Mouse (Mus musculus) limb, embryonic 10.5 days (tissue): ENCODE results near the gene Hist2h4. TPM values are rescaled to one million over a fixed set of nuclear protein-coding genes. Genes with fewer than 3 reads are reported as not detected.
"Not testable (repeated sequence)": the region's sequence is repeated elsewhere in the genome, so short reads cannot be mapped to it uniquely, and the experiment has no call there.

Experiments used
- DNase-seq: peaks from one replicate; pipeline ENCODE4 v3.0.0-alpha.2; 2017; ENCODE audit warnings: low spot score
- H3K27ac ChIP-seq: fragments of 300-500 bp; sonication (generic); 2 replicates; pipeline ENCODE4 v1.5.1; 2016; ENCODE audit warnings: mild to moderate bottlenecking
- H3K27me3 ChIP-seq: fragments of 300-500 bp; sonication (generic); 2 replicates; pipeline ENCODE4 v1.6.1; 2016; ENCODE audit warnings: low read depth, mild to moderate bottlenecking; ENCODE audit not compliant: poor library complexity, severe bottlenecking
- H3K36me3 ChIP-seq: fragments of 300-500 bp; sonication (generic); 2 replicates; pipeline ENCODE4 v1.6.1; 2016; ENCODE audit warnings: mild to moderate bottlenecking, moderate library complexity
- H3K4me1 ChIP-seq: fragments of 300-500 bp; sonication (generic); 2 replicates; pipeline ENCODE4 v1.6.1; 2016
- H3K4me3 ChIP-seq: fragments of 300-500 bp; sonication (generic); 2 replicates; pipeline ENCODE4 v1.5.1; 2016; ENCODE audit warnings: mild to moderate bottlenecking, moderate library complexity
- H3K9me3 ChIP-seq: fragments of 300-500 bp; sonication (generic); replicated peaks from 2 replicates; pipeline ENCODE4 v1.6.1; 2016; ENCODE audit warnings: mild to moderate bottlenecking
- WGBS: fragments of 180-500 bp; shearing (Covaris S2); methylation state at CpG from one replicate; pipeline ENCODE4 v1.1.7; 2016; 5-methylcytosine and 5-hydroxymethylcytosine counted together
- polyA plus RNA-seq: library from polyadenylated mRNA; unstranded; fragments of >200 nt; fragmentation: Nextera tagmentation; extraction: Ambion mirVana; gene quantifications from 2 replicates; pipeline ENCODE4 v1.2.1, GENCODE M21; 2016

Gene Hist2h4
- polyA plus RNA-seq, 1 experiment from 2014 or later, result 9.4 TPM

DNA sequence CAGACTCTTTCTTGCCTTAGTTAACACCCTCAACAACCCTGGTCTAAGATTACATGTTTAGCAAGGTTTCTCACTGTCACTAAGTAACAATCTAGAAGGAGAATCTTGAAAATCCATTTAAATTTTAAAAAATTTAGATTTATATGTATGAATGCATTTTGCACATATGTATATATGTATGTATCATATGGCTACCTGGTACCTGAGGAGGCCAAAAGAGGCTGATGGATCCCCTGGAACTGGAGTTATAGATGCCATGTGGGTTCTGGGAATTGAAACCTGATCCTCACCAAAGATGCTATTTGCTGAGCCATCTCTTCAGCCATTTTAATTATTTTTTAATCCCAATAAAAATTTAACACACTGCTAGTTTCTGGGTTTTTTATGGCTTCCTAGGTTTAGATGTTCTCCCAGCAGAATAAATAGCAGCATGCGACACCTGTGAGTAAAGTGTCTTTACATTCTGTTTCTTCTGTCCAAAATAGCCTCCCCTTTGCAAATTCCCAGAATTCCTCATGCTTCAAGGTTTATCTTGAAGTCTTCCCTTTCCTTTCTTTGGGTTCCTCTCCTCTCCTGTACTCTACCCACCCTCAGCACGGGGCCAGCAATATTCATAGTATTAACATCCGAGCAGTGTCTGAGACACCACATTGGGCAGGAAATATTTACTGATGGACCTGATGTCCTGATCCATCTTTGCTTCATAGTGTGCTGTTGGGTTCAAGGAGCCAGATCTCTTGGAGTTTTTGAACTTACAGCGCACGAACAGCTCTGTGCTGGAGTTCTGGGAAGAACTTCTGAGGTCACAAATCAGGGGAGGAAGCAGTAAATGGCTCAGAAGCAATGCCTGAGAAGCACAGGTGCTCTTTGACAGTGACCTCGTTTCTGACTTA is 14.7 kb downstream of the Hist2h4 start:
- Histone ChIP-seq H3K36me3 (no peaks in the 10 kb centered on the region), H3K27ac (peak overlapping the region; percentile 85; the same call in 1 of the 2 replicates), H3K4me1 (peaks cover 58% of the 10 kb centered on the region), H3K4me3 (peak overlapping the region; percentile 56), H3K27me3 (peaks cover 21% of the 10 kb centered on the region), H3K9me3 (no peaks in the 10 kb centered on the region)
- 55% methylated on average over 6 of the region's 6 CpGs for WGBS
- no peak for DNase-seq

GRCm38 (mm10) chr3:96247356-96248140 is 15.6 kb downstream of the Hist2h4 start:
- WGBS, result 3% methylated on average over 11 of the region's 11 CpGs
- Histone ChIP-seq H3K9me3 (no peaks in the 10 kb centered on the region), H3K27ac (peak overlapping the region; percentile 85), H3K4me3 (peak overlapping the region; percentile 56), H3K27me3 (peaks cover 13% of the 10 kb centered on the region), H3K4me1 (peaks cover 66% of the 10 kb centered on the region), H3K36me3 (no peaks in the 10 kb centered on the region)
- DNase-seq, result no peak

GRCm38 (mm10) chr3:96246427-96246856 is 16.7 kb downstream of the Hist2h4 start, which contains the start of gene Hist2h3c1:
TSS of gene Hist2h3c1 (plus strand) at chr3:96246685.
- DNase-seq, H3K27me3 ChIP-seq, H3K9me3 ChIP-seq, H3K36me3 ChIP-seq: not testable (repeated sequence)
- H3K4me3 ChIP-seq, result peak within 1 kb of the TSS; percentile 56
- H3K27ac ChIP-seq, result peak within 1 kb of the TSS; percentile 85
- WGBS, result 0% methylated on average over 10 of the region's 47 CpGs
- peaks cover 71% of the 10 kb centered on the region for H3K4me1 ChIP-seq

DNA sequence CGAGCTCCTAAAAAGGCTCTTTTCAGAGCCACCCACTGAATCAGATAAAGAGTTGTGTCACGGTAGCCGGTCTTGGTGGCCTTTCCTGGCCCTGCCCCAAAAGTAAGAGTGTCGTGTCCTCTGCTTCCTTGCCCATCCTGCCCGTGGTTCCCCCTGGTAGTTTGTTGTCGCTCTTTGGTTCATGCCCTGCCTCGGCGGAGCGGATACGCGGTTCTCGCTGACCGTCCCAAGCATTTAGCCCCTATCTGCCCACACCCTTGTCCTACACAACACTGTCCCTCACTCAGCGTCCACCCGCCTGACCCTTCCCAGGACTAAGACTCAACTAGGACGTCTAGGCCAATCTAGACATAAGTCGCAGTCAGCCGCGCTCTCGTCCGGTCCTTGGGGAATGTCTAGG is 17.1 kb downstream of the Hist2h4 start:
- not testable (repeated sequence) for H3K36me3 ChIP-seq, H3K9me3 ChIP-seq, DNase-seq, H3K27ac ChIP-seq, H3K27me3 ChIP-seq
- peaks cover 70% of the 10 kb centered on the region for H3K4me1 ChIP-seq
- WGBS, result under 1% methylated on average over 12 of the region's 21 CpGs
- peak overlapping the region; percentile 34; the same call in 1 of the 2 replicates for H3K4me3 ChIP-seq

DNA sequence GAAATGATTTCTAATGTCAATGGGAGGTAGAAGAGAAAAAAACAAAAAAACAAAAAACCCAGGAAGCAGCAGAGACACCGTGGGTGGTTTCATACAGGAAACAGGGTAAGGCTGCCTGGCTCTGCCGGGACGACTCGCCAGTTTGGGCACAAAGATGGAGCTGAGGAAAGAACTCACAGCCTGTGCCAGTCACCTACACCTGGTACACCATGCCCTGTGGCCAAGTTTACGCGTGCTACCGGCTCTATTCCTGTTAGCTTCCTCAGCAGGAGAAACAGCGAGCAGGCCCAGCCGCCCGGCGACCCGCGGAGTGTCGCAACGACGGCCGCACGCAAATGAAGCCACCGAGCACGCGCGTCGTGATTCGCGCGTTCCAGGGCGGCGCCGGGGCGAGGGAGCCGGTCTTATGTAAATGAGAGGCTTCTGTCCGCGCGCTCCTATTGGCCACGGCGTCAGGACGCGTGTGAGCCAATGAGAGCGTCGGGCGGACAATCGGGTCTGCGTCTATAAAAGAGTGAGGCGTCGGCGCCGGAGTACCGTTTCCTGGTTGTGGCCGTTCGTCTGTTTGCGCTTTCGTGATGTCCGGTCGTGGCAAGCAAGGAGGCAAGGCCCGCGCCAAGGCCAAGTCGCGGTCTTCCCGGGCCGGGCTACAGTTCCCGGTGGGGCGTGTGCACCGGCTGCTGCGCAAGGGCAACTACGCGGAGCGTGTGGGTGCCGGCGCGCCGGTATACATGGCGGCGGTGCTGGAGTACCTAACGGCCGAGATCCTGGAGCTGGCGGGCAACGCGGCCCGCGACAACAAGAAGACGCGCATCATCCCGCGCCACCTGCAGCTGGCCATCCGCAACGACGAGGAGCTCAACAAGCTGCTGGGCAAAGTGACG is 17.9 kb downstream of the Hist2h4 start, which contains the start of gene Hist2h2aa1:
Hist2h2aa1 (plus strand) TSS at position 495 of the 884 bp plus-strand sequence.
- peak within 1 kb of the TSS; percentile 55 for H3K4me3 ChIP-seq
- peak within 1 kb of the TSS; percentile 95 for H3K27ac ChIP-seq
- H3K27me3 ChIP-seq, H3K36me3 ChIP-seq, H3K9me3 ChIP-seq: not testable (repeated sequence)
- DNase-seq, result peak; percentile 83
- peaks cover 68% of the 10 kb centered on the region for H3K4me1 ChIP-seq
- under 1% methylated on average over 47 of the region's 88 CpGs for WGBS

GRCm38 (mm10) chr3:96243921-96244572 is 19.1 kb downstream of the Hist2h4 start:
- no peak for DNase-seq
- no peaks in the 10 kb centered on the region for H3K9me3 ChIP-seq
- no peaks in the 10 kb centered on the region for H3K36me3 ChIP-seq
- peak overlapping the region; percentile 95 for H3K27ac ChIP-seq
- H3K4me3 ChIP-seq, result peak overlapping the region; percentile 55
- WGBS, result 89% methylated on average over 7 of the region's 7 CpGs
- H3K4me1 ChIP-seq, result peaks cover 56% of the 10 kb centered on the region
- H3K27me3 ChIP-seq, result peaks cover 2% of the 10 kb centered on the region; the same call in 1 of the 2 replicates

- Histone ChIP-seq H3K4me1 (peaks cover 49% of the 10 kb centered on the region), H3K27ac (peak overlapping the region; percentile 95), H3K36me3 (no peaks in the 10 kb centered on the region), H3K4me3 (peak overlapping the region; percentile 40), H3K27me3 (no peaks in the 10 kb centered on the region), H3K9me3 (no peaks in the 10 kb centered on the region)
- 87% methylated on average over 9 of the region's 9 CpGs for WGBS
- DNase-seq, result no peak
Observed at GRCm38 (mm10) chr3:96240799-96241197, 22.3 kb downstream of the Hist2h4 start.

- 5% methylated on average over 29 of the region's 85 CpGs for WGBS
- DNase-seq, result peak; percentile 75
- peak within 1 kb of the TSS; percentile 95 for H3K27ac ChIP-seq
- not testable (repeated sequence) for H3K9me3 ChIP-seq, H3K36me3 ChIP-seq, H3K27me3 ChIP-seq
- H3K4me3 ChIP-seq, result peak within 1 kb of the TSS; percentile 40
- peaks cover 49% of the 10 kb centered on the region for H3K4me1 ChIP-seq
Observed at GRCm38 (mm10) chr3:96239949-96240798, 22.9 kb downstream of the Hist2h4 start, which contains the start of gene Hist2h2aa2. TSS of gene Hist2h2aa2 (minus strand) at chr3:96240276.

- not testable (repeated sequence) for H3K36me3 ChIP-seq, H3K9me3 ChIP-seq, DNase-seq, H3K27me3 ChIP-seq
- Histone ChIP-seq H3K4me3 (peak within 1 kb of the TSS; percentile 57), H3K4me1 (peaks cover 39% of the 10 kb centered on the region), H3K27ac (peak within 1 kb of the TSS; percentile 90)
- WGBS, result under 1% methylated on average over 12 of the region's 68 CpGs
Observed at GRCm38 (mm10) chr3:96238954-96239793, 23.9 kb downstream of the Hist2h4 start, which contains the start of gene Hist2h3c2. TSS of gene Hist2h3c2 (minus strand) at chr3:96239127.

- Histone ChIP-seq H3K27ac (peak overlapping the region; percentile 90), H3K4me1 (peaks cover 28% of the 10 kb centered on the region), H3K36me3 (no peaks in the 10 kb centered on the region), H3K9me3 (no peaks in the 10 kb centered on the region), H3K4me3 (peak overlapping the region; percentile 57), H3K27me3 (no peaks in the 10 kb centered on the region)
- under 1% methylated on average over 12 of the region's 12 CpGs for whole genome bisulfite sequencing
- DNase-seq, result peak; percentile 43
Observed at GRCm38 (mm10) chr3:96237904-96238511, 25.1 kb downstream of the Hist2h4 start.
